Mouse (Mus musculus) ES-E14 (cell line): ENCODE results near the gene Rap1gap2.

Source experiments
- HCFC1 ChIP-seq: IDR thresholded peaks from 2 replicates; pipeline ENCODE4 v1.6.1; 2012; ENCODE audit warnings: low read length, inconsistent platforms, borderline replicate concordance; ENCODE audit not compliant: insufficient read depth
- MAFK ChIP-seq: IDR thresholded peaks from 2 replicates; pipeline ENCODE4 v1.6.1; 2014; ENCODE audit warnings: mild to moderate bottlenecking, low read depth, low read length, inconsistent platforms; ENCODE audit not compliant: insufficient read depth
- ZC3H11A ChIP-seq: IDR thresholded peaks from 2 replicates; pipeline ENCODE4 v1.6.1; 2012; ENCODE audit warnings: low read depth, mild to moderate bottlenecking, inconsistent platforms, low read length, borderline replicate concordance
- ZNF384 ChIP-seq: IDR thresholded peaks from 2 replicates; pipeline ENCODE4 v1.6.1; 2012; ENCODE audit warnings: low read depth, low read length, inconsistent platforms

DNA sequence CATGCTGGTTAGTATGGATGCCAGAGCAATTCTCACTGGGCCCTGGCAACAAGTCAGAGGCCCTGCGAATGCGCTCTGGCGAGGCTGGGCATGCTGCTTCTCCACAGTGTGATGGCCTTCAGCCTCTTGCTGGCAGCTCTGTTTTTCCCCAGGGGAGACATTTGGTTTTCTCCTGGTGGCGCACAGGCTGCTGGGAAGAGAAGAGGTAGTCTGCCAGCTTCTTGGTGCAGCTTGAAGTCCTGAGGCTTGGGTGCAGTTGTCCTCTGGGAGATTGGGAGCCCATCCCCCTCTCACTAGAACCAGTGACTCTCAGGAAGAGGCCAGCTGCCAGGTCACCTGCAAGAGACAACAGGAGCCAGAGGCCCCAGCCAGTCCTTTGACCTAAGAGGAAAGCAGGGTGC is 42.1 kb upstream of the Rap1gap2 start:
- no peak for TF ChIP-seq MAFK
- no peak for TF ChIP-seq ZNF384
- no peak for TF ChIP-seq HCFC1
- TF ChIP-seq ZC3H11A, result no peak
